Mouse (Mus musculus) layer of hippocampus, adult 2 months (tissue): ENCODE results near the gene Mrpl20. TPM values are rescaled to one million over a fixed set of nuclear protein-coding genes. Genes with fewer than 3 reads are reported as not detected.

Experiments used
- DNase-seq, 2 experiments: peaks; one replicate each; pipeline ENCODE4 v3.0.0; 2022; ENCODE audit warnings: low spot score in 2 of 2
- H3K27ac ChIP-seq: fragments of 200-600 bp; 2 replicates; pipeline ENCODE4 v1.8.1; 2022
- H3K4me3 ChIP-seq: fragments of 200-600 bp; 2 replicates; pipeline ENCODE4 v1.8.1; 2022; ENCODE audit warnings: mild to moderate bottlenecking
- CTCF ChIP-seq: fragments of 200-600 bp; conservative IDR thresholded peaks from 2 replicates; pipeline ENCODE4 v1.8.1; 2022; ENCODE audit warnings: antibody characterized with exemption, mild to moderate bottlenecking, moderate library complexity
- total RNA-seq, 2 experiments: library from RNA; stranded (reverse); gene quantifications; 2 replicates each; pipeline ENCODE4 v1.2.3; 2021

Gene Mrpl20
- total RNA-seq, 2 experiments from 2014 or later = 86.6 to 89.6 TPM

GRCm38 (mm10) chr4:155823443-155823842, 20.8 kb downstream of the Mrpl20 start:
- H3K4me3 ChIP-seq = no peak overlapping the region
- TF ChIP-seq CTCF = no peak
- H3K27ac ChIP-seq = peak overlapping the region; percentile 12; the same call in 1 of the 2 replicates
- DNase-seq = no peak

DNA sequence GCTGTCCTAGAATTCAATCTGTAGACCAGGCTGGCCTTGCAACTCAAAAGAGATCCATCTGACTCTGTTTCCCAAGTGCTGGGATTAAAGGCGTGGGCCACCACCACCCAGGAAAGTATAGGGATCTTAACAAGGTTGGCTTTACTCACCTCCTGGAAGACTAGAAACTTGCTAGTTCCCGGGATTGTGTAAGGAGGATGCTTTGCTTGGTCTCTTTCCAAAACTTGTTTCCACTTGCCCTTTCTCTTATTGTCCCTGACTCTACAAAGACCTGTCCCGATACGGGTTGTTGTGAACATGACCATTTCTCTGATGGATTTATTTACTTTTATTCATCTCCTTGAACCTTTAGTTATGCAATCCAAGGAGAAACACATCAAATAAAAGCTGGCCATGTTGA, 27.2 kb downstream of the Mrpl20 start:
- DNase-seq = no peak
- Histone ChIP-seq H3K4me3 (no peak overlapping the region), H3K27ac (no peak overlapping the region)
- TF ChIP-seq CTCF = no peak

GRCm38 (mm10) chr4:155830596-155830995, 27.9 kb downstream of the Mrpl20 start:
- no peak for TF ChIP-seq CTCF
- DNase-seq = no peak
- Histone ChIP-seq H3K27ac (peak overlapping the region; percentile 94; the same call in 1 of the 2 replicates), H3K4me3 (peak overlapping the region; percentile 86)

- H3K4me3 ChIP-seq = peak within 1 kb of the TSS; percentile 86
- H3K27ac ChIP-seq = peak within 1 kb of the TSS; percentile 94
- peak; percentile 94 to 96 for DNase-seq
- TF ChIP-seq CTCF = peak; percentile 79
Observed at GRCm38 (mm10) chr4:155831205-155831766, 28.6 kb downstream of the Mrpl20 start, which contains the start of gene Aurkaip1. Gene Aurkaip1, plus strand, starts transcription at chr4:155831272.

GRCm38 (mm10) chr4:155831831-155832230, 29.2 kb downstream of the Mrpl20 start:
- Histone ChIP-seq H3K27ac (peak overlapping the region; percentile 94), H3K4me3 (peak overlapping the region; percentile 86)
- peak in 1 of 2 experiments; percentile 37 for DNase-seq
- TF ChIP-seq CTCF = no peak

DNA sequence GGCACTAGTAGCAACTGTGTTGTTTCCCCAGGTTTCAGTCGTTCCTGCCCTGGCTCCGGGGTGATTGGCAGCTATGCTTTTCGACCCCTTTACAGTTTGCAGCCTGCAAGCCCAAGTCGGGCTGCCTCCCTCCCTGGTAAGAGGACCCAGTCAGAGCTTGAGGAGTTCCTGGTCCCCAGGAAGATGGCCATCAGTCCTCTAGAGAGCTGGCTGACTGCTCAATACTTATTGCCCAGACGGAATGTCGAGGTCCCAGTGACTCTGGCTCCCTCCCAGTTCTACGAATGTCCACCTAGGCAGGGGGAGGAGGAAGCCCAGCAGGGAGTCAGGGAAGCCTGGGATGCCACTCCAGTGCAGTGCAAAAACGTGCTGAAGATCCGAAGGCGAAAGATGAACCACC, 29.6 kb downstream of the Mrpl20 start:
- TF ChIP-seq CTCF = no peak
- DNase-seq = no peak
- Histone ChIP-seq H3K4me3 (peak overlapping the region; percentile 86), H3K27ac (peak overlapping the region; percentile 94)

DNA sequence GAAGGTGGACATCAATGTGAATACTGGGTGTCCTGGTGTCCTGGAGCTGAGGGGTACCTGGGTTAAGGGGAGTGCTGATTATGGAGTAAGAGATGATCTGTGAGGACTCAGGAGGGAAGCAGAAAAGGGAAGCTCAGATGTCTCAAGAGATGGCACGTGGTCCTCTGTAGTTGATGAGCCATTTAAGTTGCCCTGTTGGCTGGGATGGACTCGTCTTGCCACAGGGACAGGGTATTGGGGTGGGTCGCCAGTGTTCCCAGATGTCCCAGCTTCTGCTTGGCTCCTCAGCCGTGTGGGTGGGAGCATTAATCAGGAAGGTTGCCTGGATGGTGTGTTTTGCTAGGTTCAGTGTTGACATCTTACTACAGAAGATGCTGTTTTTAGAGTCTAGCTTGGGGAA, 30.6 kb downstream of the Mrpl20 start:
- Histone ChIP-seq H3K27ac (no peak overlapping the region), H3K4me3 (no peak overlapping the region)
- no peak for DNase-seq
- TF ChIP-seq CTCF = no peak

DNA sequence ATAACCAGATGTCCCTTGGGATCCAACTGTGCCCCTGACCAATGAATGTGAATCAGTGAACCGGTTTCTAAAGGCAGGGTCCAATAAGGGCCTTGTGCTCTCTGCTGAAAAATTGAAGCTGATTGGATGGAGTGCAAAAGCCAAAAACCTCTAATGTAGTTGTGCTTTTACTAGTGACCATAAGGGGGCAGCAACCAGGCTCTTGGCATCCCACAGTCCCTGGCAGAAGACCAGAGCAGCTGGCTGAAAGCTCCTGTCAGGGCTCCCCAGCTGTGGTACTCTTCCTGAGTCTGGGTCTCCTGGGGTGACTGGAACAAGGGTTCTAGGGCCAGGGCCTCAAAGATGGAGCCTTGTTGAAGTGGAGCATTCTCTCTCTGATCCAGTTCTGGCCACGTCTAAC, 31.2 kb downstream of the Mrpl20 start:
- no peak overlapping the region for H3K4me3 ChIP-seq
- peak; percentile 87 for TF ChIP-seq CTCF
- peak; percentile 74 to 80 for DNase-seq
- peak overlapping the region; percentile 79 for H3K27ac ChIP-seq

GRCm38 (mm10) chr4:155837404-155838010, 34.8 kb downstream of the Mrpl20 start:
- no peak for DNase-seq
- TF ChIP-seq CTCF = no peak
- no peak overlapping the region for H3K4me3 ChIP-seq
- peak overlapping the region; percentile 32; the same call in 1 of the 2 replicates for H3K27ac ChIP-seq

DNA sequence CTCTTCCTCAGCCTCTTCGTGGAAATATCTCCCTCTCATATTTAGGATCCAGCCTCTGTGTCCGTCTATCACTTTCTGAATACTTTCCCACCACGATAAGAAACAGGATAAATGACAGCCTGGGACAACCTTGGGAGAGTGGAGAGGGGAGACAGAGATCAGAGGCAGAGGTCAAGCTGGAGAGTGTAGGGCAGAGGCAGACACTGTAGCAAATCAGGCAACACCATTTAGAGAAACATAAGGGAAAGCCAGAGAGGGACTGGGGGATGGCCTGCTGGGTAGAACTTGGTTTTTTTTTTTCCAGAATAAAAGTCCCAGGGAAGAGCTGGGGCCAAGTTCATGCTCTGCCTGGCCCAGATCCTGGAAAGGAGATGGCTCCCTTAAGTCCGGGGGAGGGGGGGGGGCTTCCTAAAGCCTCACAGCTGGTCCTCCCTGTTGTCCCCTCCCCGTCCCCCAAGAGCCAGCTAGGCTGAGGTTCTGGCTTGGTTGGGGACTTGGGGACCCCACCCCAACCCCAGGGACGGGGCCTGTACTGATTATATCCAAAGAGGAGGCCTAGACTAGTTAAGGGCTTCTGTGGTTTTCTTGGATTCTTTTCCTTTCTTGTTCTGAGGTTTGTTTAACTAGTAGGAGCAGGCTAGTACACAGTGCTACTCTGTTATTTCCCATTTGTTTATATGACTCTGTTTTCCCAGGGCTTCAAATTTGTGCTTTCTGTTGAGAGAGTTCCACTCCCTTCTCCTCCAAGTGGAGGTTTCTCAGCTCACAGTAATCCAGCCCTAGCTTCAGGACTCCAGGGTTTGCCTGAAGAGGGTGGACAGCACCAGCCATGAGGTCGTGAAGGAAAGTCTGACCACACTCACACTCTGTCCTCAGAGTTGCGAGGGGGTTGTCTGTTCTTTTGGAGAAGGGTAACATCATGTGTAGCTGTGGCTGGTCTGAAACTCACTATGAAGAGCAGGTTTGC, 35.8 kb downstream of the Mrpl20 start:
- Histone ChIP-seq H3K4me3 (no peak overlapping the region), H3K27ac (peak overlapping the region; percentile 39; the same call in 1 of the 2 replicates)
- DNase-seq = no peak
- no peak for TF ChIP-seq CTCF

DNA sequence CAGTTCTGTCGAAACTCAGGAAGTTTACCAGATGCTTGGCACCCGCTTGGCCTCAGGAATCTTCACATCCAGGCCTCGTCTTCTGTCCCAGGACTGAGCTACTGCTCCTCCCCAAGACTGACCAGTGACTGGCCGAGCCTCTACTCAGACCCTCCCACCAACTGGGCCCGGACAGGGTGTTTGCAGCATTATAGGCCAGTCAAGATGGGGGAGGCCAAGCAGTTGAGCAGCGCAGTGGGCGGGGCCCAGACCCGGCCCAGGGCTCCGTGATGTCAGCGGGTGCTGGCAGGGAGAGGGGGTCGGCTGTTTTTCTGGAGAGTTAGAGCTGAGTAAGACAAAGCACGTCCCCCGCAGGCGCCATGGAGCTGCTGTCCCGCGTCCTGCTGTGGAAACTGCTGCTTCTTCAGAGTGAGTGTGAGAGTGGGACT, 36.8 kb downstream of the Mrpl20 start, which contains the start of gene Mxra8:
Mxra8 (plus strand) TSS at position 198 of the 428 bp plus-strand sequence.
- H3K27ac ChIP-seq = peak within 1 kb of the TSS; percentile 61

GRCm38 (mm10) chr4:155840076-155841002, 37.7 kb downstream of the Mrpl20 start:
- no peak for TF ChIP-seq CTCF
- H3K27ac ChIP-seq = peak overlapping the region; percentile 61
- peak overlapping the region; percentile 45 for H3K4me3 ChIP-seq
- no peak for DNase-seq

More for the DNA sequence above, 36.8 kb downstream of the Mrpl20 start, which contains the start of gene Mxra8:
- TF ChIP-seq CTCF = no peak
- no peak for DNase-seq
- H3K4me3 ChIP-seq = peak within 1 kb of the TSS; percentile 45; the same call in 1 of the 2 replicates
